Mouse (Mus musculus): ENCODE data around the gene Ugt1a10.

Gene Ugt1a10

DNA sequence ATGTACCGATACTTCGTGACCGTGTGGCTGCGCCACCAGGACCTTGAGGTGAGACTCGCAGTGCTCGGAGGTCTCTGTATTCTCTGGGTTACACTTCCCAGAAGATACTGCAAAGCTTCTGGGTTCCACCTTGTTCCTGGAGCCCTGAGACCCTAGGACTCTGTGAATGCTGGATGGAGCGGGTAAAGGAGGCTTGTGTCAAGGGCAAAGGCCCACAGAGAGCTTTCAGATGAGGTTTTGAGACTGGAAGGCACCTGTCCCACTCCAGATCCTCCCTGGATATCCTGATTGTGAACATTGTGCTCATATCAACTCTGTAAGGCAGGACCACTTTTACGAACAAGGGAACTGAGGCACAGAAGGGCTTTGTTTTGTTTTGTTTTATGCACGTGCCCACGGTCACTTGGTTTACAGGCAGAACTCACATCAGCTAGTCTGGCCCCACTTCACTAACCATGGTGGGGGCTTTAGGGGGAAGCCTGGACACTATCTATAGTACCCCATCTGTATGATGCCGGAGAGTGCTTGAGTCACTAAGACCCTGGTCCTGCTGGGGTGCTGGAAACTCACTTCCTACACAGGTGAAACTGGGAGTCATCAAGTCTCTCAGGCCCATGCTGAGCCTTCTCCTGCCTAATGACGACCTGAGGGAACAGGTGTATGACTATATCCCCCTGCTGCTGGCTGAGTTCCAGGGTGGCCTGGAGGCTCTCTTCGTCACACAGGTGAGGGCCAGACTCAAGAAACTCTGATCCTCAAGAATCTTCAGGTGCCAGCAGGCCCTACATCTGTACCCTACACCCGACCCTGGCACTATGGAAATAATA, 178.4 kb downstream of the Ugt1a10 start:
- 71% methylated on average over 14 of the region's 14 CpGs for WGBS

DNA sequence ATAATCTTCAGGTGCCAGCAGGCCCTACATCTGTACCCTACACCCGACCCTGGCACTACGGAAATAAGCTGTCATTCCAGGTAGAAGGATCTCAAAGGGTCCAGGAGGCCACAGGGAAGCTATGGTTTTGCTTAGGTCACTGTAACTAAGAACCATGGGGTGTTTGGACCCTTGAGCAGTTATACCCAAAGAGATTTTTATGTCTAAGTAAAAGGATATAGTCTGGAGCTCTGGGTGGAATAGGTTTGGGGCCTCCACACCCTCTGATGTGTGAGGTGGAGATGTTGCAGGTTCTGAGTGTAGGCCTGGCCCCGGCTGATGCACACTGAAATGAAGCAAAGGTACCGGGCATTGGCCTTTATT, 179.0 kb downstream of the Ugt1a10 start:
- WGBS = 63% methylated on average over 4 of the region's 4 CpGs

DNA sequence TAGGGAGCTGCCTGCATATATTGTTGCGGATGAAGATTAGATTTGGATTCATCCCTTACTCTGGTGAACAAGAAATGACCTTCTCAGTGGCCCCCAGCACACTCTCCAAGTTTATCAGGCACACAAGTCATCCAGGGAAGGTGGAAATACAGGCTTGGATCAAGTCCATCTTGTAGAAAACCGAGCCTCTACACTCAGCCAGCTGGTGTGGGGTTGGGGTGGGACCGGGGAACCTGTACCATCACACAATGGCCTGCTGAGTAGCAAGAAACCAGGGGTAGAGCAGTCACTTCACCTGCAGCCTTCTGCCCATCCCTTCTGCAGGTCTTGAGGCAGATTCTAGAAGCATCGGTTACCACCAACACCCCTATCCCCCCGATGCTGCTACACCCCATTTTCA, 179.5 kb downstream of the Ugt1a10 start:
- WGBS = 44% methylated on average over 5 of the region's 5 CpGs

DNA sequence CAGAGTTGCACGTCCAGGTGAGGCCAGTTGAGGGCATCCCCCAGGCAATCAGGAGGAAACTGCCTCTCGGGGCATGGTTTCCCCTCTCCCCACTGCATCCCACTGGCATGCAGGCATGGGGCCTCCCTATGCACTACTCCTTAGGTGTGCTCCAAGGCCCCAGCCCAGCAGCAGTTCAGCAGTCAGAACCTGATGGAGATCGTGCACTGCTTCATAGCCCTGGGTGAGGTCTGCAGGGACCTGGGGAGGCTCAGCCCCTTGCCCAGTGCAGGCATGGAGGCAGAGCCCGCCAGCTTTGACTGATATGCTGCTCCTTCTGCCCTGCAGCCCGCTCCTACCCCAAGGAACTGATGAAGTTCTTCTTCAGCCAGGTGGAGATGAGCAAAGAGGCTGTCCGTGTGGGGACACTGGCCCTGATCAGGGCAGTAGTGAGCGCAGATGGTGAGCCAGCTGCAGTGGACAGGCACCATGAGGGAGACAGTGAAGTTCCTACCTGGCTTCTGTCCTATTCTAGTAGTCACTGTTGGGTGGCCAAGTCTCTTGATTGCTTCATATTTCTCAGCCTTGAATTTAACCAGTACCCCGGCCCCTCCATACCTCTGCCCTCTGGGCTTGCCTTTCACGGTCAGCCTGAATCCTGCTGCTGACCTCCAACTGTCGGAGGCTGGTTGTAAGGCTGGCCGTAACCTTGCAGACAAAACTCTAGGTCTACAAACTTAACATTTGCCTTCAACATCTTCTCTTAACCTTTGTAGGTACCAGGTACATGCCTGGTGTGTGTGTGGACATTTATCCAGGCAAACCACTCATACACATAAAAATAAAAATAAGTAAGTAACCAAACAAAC, 180.1 kb downstream of the Ugt1a10 start:
- 64% methylated on average over 11 of the region's 11 CpGs for WGBS

DNA sequence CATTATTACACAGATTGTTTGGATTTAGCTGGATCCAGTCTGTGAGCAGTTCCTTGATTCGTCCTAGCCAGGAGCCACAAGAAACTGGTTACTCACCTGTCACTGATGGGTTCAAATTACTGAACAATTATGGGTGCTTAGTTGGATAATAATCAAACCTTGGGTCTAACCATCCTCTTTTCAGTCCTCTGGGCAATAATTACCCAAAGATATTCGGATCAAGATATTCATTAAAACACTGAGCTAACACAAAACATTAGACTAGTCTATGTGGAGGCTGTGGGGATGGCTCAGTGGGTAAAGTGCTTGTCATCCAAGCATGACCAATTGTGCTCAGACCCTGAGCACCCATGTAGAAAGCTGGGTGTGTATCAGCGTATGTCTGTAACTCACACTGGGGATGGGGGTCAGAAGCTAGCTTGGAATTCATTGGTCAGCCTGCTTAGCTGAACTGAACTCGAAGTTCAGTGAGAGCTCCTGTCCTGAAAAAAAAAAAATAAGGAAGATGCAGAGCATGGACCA, 180.8 kb downstream of the Ugt1a10 start:
- 59% methylated on average over 4 of the region's 4 CpGs for WGBS

DNA sequence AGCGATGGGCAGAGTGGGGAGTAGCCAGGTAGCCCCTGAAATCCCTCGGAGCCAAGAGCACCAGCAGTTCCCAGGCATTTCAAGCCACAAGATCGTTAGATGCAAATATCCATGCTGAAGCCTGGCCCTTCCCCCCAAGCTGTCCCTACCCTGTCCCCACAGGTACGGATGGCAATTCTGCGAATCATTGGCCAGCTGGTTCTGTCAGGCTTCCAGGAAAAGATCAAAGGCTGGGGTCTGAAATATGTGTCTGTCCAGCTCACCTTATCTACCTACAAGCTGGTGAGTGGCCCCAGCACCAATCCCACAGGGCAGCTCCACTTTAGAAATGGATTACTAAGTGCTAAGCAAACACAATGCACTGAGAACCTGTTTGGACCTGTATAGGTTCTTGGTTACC, 182.1 kb downstream of the Ugt1a10 start:
- 77% methylated on average over 5 of the region's 5 CpGs for WGBS

DNA sequence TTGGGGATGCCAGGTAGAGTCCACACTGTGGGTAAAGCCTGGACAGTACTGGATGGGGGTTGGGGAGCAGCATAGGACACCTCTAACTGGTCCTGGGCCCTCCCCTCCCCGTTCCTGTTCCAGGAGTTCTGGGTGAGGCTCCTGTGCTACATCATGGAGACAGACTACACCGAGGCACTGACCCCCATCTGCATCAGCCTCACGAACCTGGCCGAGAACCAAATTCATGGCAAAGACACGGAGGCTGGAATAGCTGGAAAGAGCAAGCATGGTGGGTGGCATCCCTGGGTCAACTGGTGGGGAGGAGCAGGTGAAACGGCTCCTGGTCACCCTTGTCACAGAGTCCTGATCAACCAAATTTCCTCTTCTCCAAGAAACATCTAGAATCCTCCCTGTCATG, 183.6 kb downstream of the Ugt1a10 start:
- WGBS = 79% methylated on average over 6 of the region's 6 CpGs

DNA sequence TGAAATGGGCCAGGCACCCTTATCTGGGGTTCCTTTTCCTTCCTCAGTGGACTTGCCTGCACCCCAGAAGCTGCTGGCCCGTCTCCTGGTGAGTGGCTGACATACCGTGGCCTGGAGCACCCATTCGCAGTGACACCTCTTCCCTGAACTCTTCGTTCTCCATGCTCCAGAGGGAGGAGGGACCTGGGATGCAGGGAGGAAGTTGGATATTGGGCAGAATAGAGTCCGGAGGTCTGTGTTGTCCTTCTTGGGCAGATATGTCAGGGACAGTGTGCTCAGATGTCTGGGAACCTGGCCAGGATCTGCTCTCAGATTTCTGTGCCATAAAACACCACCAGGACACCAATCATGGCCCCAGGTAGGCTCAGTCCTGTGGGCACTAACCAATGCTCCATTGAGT, 184.9 kb downstream of the Ugt1a10 start:
- 77% methylated on average over 5 of the region's 5 CpGs for WGBS

DNA sequence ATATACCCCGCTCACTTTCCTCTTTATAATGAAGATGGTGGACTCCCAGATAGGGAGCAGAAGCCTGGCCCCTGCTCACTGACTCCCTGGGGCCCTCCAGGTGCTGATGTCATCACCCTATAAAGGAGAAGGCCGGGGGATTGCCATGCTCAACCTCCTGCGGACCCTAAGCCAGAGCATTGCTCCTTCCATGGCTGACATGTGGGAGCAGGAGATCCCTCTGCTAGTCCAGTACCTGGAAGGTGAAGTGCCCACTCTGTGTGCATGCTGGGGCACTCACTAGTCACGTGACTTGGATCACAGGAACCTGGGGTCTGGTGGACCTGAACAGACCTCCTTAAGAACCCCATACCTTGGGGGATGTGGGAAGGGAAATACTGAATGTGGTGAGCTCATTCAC, 185.4 kb downstream of the Ugt1a10 start:
- 68% methylated on average over 4 of the region's 4 CpGs for WGBS

DNA sequence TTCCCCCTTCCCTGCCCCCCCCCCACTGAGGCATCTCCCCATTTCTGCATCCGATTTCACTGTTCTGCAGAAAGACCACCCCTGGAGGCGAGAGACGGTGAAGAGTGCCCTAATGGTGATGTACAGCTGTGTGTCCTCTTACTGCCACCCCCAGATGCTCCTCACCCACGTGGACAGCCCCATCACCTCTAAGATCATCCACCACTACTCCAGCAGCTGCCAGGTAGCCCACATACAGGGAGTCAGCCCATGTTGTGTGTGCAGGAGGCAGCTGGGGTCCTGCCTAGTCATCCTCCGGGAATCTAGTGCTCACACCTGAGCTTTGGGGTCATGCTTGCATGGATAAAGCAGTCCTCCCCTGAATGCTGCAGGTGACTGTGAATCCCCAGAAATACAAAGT, 188.7 kb downstream of the Ugt1a10 start:
- 69% methylated on average over 5 of the region's 5 CpGs for WGBS

DNA sequence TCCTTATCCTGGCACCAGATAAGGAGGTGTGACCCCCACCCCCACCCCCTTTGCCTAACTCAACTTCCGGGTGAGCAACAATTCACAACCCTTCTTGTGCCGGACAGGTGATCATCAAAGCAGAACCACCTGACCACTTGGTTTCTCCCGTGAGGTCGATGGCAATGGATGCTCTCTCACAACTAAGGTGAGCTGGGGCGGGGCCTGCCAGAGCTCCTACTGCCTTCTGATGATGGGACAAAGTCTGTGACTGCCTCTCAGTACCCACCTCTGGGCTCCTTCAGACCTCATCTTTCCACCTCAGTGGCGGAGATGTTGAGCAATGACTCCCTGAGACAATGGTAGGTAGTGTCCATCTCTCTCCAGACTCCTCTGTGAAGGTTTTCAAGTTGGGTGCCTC, 190.7 kb downstream of the Ugt1a10 start:
- WGBS = 80% methylated on average over 6 of the region's 6 CpGs

DNA sequence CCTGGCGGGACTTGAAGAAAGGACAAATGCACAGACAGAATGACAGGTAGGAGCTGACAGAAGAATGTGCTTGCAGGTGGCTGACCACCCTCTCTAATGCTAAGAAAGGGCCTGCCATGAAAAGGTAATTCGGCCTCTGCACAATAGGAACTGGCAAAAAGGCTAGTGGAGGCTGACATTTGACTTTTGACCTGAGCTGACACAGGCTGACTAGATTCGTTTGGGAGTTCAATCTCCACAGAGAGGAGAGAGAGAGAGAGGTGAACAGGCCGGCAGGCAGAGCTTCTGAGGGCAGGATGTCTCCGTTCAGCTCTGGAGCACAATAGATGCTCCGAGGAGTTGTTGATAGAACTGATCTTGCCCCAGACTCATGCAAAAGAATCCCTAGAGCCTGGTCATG, 191.2 kb downstream of the Ugt1a10 start:
- WGBS = 52% methylated on average over 6 of the region's 6 CpGs

DNA sequence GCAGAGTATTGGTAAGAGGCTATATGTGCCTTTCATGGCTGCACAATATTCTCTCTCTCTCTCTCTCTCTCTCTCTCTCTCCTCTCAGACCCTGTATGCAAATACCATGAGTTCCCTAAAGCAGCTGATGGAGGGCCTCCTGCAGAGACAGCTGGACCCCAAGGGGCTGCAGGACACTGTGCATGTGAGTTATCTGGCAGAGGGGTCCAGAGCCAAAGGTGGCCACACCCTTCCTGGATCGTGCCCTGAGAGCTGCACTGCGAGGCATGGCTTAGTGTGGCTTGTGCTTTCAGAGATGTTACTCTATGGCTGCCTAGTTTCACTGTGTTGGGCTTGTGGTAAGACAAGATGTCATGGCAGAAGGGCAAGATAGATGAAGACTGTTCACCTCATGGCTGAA, 192.5 kb downstream of the Ugt1a10 start:
- 48% methylated on average over 2 of the region's 2 CpGs for WGBS

DNA sequence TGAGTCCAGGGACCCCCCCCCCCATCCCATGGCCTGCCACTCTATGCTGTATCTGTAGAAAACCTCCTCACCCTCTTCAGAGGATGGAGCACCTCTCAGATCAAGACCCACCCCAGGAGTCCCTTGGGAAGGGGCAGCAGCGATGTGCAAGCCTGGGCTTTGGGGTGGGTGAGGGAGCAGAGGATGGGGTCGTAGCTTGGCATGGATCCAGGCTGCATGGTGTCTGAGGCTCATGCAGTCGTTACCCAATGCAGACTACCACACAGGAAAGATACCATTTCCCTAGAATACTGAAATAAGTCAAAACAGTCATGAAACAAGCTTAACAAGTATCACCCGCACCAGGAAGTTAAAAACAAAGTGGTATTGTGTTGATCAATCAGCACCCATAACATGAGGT, 193.5 kb downstream of the Ugt1a10 start:
- 64% methylated on average over 4 of the region's 4 CpGs for WGBS

DNA sequence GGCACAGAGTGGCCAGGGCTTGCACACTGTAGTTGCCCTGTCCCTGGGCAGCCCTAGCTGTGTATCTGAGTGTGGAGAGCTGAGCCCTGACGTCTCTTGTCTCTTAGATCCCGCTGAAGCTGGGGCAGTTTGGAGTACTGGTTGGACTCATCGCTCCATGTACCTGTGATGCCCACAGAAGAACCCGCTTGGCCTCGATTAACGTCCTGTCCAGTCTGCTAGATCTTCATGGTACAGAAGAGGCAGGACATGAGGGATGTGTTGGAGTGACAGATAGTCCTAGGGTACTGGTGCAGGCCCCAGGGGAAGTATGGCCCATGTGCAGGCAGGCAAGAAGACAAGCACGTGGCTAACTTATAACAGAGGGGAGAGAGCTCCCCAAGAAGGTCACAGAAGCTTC, 194.4 kb downstream of the Ugt1a10 start:
- 78% methylated on average over 7 of the region's 7 CpGs for WGBS

DNA sequence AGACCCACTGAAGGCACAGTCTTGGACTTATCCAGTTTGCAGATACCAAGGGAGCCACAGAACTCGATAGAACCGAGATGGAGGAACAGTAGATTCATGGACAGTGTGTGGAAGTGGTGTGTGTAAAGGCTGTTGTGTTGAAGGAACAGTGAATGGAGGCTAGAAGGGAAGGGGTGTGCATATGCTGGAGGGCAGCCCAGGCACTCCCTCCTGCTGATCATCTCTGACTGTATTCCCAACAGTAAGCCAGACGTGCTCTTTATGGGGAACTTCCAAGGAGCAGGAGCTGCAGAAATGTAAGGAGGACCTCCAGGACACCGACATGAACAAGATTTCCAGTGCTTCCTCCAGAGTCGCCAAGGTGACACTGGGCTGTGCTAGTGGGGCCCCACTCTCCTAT, 194.8 kb downstream of the Ugt1a10 start:
- 81% methylated on average over 5 of the region's 5 CpGs for WGBS

DNA sequence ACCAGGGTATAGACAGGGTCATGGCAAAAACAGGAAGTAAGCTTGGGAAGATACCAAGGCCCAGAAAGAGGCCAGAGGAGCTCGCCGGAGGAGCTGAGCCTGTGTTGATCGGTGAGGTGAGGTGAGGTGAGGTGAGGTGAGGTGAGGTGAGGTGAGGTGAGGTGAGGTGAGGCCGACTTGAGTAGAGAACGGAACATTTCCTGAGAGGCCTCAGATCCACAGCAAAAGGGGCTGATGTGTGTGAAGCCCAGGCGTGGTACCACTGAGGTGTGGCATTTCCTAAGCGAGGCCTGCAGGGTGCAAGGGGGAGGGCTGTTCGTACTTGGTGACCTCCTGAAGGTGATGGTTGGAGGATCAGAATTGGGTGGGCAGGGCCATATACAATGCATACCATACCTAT, 197.9 kb downstream of the Ugt1a10 start:
- WGBS = 75% methylated on average over 8 of the region's 8 CpGs

DNA sequence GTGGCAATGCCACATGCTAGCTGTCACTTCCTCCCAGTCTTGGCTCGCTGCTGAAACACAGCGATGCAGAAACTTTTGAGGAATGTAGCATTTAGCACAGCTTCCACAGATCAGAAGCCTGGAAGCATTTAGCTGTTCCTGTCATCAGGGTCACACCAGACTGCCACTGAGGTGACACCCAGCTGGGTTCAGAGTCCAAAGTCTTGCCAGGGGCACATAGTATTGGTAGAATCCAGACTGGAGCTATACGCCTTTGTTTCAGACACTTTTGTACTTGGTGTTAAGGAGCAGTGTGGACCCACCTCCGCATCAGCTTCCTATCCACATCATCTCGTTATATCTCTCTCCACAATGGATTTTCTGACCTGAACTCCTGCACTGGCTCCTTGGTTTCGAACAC, 198.4 kb downstream of the Ugt1a10 start:
- 71% methylated on average over 6 of the region's 6 CpGs for WGBS

DNA sequence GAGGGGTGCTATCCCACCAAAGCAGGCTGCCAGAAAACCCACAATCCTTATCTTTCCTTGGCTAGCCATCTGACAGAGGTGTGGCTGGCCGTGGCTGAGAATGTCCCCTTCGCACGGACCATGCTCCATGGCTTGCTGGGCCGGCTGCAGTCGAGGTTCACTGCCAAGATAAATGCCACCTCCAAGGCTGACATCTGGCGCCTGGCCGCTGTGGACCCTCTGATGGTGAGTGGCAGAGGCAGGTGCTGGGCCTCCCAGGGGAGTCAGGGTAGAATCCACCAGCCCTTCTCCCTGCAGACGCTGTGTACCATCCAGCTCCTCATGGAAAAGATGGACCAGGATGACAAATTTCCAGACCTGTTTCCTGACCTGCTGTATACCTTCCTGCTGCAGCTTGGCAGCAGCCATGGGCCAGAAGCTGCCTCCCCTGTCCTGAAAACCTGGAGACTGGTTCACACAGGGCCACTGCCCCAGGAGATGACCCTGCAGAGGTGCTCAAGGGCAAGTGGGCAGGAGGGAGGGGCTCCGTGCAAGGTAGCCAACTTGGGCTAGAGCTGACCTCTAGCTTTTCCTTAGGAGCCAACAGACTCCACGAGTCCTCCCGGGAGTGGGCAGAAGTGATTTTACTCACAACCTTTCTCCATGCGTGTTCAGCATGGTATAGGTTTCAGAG, 199.7 kb downstream of the Ugt1a10 start:
- 88% methylated on average over 12 of the region's 12 CpGs for WGBS

DNA sequence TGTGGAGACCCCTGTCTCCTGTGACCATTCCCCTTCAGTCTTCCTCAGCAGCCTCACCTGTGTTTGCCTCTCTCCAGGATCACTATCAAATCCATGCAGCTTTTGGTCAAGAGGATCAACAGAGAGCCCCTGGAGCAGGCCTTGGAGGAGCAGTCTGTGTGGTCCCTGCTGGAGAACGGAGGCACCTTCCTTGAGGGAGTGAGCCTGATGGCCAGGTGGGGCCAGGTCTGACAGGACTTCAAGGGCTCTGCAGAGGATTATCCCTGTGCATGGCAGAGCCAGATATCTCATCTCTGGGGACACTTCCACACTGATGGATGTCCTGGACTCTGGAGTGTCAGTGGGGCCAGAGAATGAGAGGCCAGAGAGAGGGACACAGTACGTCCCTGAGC, 200.3 kb downstream of the Ugt1a10 start:
- WGBS = 60% methylated on average over 2 of the region's 2 CpGs

DNA sequence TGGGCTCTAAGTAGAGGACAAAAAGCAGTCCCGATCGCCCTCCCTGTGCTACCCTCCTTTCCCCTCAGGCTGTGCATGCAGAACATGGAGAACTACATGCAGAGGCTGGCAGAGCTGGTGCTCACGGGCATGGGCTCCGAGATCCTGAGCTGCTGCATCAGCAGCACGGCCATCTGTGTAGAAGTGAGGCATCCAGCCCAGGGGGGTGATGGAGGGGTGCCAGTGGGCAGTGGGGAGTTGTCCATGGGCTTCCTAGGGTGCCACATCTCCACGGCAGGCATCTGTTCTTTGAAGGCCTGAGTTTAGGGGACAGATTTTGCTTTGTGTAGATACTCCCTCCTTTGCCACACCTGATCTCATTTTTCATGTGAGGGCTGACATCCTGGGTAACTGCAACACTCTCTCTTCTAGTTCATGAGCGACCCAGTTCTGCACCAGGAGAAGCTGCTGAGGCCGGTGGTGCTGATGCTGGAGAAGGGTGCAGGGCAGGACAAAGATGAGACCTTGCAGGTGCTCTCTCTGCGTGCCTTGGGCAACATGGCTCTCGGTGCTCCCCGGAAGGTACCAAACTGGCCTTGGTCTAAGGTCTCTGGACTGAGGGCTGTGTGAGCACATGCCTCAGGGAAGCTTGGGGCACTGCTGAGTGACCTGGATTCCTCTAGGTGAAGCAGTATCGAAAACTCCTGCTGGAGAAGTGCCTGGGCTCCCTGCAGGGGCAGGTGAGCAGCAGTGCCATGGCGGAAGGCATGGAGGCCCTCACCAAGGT, 201.0 kb downstream of the Ugt1a10 start:
- 79% methylated on average over 13 of the region's 13 CpGs for WGBS
